Mouse (Mus musculus): ENCODE results near the gene Bag6. TPM values are rescaled to one million over a fixed set of nuclear protein-coding genes. Genes with fewer than 3 reads are reported as not detected.
A peak's percentile ranks its signal among the peaks of the same experiment; 100 is the strongest.
"Not testable (repeated sequence)": the region's sequence is repeated elsewhere in the genome, so short reads cannot be mapped to it uniquely, and the experiment has no call there.

Bag6 gene
- total RNA-seq, 1 experiment from 2014 or later = 103 TPM

DNA sequence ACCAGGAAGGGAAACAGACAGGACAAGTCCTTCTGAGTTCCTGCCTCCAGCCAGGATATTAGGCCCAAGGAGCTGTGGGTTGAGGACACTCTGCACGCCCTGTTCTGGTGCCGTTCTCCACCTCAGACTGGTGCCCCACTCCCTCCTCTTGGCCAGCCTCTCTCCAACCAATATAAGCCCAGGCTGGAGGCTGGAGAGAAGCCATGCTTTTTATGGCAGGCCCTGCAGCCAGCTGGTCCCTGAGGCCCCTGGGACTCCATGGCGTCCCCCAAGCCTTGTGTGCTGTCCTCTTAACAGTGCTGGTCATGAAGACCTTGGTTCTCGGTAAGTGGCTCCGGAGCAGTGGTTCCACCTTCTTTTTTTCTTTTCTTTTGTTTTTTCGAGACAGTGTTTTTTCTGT lies 26.9 kb upstream of the Bag6 start, which contains the start of gene Ly6g5c:
Gene Ly6g5c, plus strand, starts transcription at position 183 of the 400 bp plus-strand sequence.
- ATAC-seq (replicated peaks; ENCODE audit: low read depth, poor library complexity, severe bottlenecking) = no peak

- no peak for ATAC-seq (replicated peaks; ENCODE audit: low read depth, poor library complexity, severe bottlenecking)
These were observed 23.2 kb upstream of the Bag6 start for GRCm38 (mm10) chr17:35111774-35112173.

GRCm38 (mm10) chr17:35115046-35116019 lies 19.6 kb upstream of the Bag6 start, which contains the start of gene Ly6g5b:
TSS of gene Ly6g5b (minus strand) at chr17:35115428.
- ATAC-seq (replicated peaks; ENCODE audit: low read depth, poor library complexity, severe bottlenecking) = peak; percentile 71

GRCm38 (mm10) chr17:35120745-35121142 lies 14.2 kb upstream of the Bag6 start:
- ATAC-seq (replicated peaks; ENCODE audit: low read depth, poor library complexity, severe bottlenecking) = no peak

DNA sequence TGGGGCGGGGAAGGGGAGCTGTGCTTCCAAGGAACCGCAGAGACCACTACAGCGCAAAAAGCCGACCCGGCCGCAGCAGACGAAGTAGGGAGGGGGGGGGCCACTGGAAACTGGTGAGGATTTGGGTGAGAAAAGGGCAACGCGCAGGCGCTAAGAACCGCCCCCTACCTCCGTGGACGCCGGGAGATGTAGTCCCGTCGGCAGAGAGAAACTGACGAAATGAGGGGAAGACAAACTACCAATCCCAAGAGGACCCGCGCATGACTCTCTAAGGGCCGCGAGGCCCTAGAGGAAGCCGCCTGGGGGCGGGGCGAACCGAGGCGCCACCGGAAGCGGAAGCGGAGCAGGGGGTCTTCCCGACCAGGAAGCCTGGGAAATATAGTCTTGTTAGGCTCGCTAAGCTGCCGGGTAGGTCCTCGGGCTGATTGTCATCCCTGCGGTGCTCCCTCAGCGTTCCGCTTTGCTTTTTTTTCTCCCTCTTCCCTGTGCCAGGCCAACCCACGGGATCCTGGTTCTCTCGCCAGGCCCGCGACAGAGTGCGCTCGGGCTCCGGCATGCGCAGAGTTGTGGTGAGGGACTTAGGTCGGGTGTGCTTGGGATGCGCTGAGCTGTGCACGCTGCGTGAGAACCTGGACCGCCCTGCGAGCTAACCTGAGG lies 13.7 kb upstream of the Bag6 start, which contains the start of gene Gpank1:
Gene Gpank1, plus strand, starts transcription at position 313 of the 657 bp plus-strand sequence.
- peak; percentile 92 for ATAC-seq (replicated peaks; ENCODE audit: low read depth, poor library complexity, severe bottlenecking)

DNA sequence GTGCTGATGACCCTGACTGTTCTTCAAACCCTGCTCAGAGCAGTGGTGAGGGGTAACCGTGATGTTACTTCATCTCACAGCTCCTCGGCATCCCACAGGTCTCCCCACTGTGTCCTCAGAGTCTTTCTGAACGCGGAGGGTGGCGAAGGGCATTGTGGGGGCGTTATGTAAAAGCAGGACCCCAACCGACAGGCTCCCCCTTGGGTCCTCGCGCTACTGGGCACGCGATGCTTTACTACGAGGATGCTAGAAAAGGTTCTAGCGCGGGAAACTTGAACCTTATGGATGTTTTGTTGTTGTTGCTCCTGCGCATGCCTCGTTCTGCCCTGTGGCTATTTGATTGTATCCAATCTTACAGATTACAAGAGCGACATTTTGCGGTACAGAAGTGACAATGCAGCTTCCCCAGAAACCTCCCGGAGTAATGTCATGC lies 13.1 kb upstream of the Bag6 start, which contains the start of gene Csnk2b:
Gene Csnk2b, minus strand, starts transcription at position 183 of the 433 bp plus-strand sequence.
- peak; percentile 12 for ATAC-seq (replicated peaks; ENCODE audit: low read depth, poor library complexity, severe bottlenecking)

DNA sequence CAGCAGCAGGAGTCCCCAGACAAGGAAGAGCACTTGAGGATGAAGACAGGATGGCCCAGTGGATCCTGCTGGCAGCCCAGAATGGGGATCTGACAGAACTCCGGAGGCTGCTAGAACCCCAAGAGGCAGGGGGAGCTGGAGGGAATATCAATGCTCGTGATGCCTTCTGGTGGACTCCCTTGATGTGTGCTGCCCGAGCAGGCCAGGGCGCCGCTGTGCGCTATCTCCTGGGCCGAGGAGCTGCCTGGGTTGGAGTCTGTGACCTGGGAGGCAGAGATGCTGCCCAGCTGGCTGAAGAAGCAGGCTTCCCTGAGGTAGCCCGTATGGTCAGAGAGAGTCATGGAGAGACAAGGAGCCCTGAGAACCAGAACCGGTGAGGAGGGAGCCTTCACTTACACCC lies 11.7 kb upstream of the Bag6 start:
- not testable (repeated sequence) for ATAC-seq (replicated peaks; ENCODE audit: low read depth, poor library complexity, severe bottlenecking)

- ATAC-seq (replicated peaks; ENCODE audit: low read depth, poor library complexity, severe bottlenecking) = not testable (repeated sequence)
These were observed 10.6 kb upstream of the Bag6 start for GRCm38 (mm10) chr17:35124261-35124896.

GRCm38 (mm10) chr17:35125081-35125480 lies 9.9 kb upstream of the Bag6 start:
- no peak for ATAC-seq (replicated peaks; ENCODE audit: low read depth, poor library complexity, severe bottlenecking)

- no peak for ATAC-seq (replicated peaks; ENCODE audit: low read depth, poor library complexity, severe bottlenecking)
These were observed 9.4 kb upstream of the Bag6 start for GRCm38 (mm10) chr17:35125578-35125977.

GRCm38 (mm10) chr17:35126206-35126611 lies 8.8 kb upstream of the Bag6 start, which contains the start of gene D17H6S53E:
TSS of gene D17H6S53E (plus strand) at chr17:35126373.
- ATAC-seq (replicated peaks; ENCODE audit: low read depth, poor library complexity, severe bottlenecking) = peak; percentile 33

- ATAC-seq (replicated peaks; ENCODE audit: low read depth, poor library complexity, severe bottlenecking) = no peak
These were observed 8.0 kb upstream of the Bag6 start for GRCm38 (mm10) chr17:35127017-35127416.

GRCm38 (mm10) chr17:35128996-35129395 lies 6.0 kb upstream of the Bag6 start:
- no peak for ATAC-seq (replicated peaks; ENCODE audit: low read depth, poor library complexity, severe bottlenecking)

- no peak for ATAC-seq (replicated peaks; ENCODE audit: low read depth, poor library complexity, severe bottlenecking)
These were observed 3.9 kb upstream of the Bag6 start for GRCm38 (mm10) chr17:35131038-35131437.

DNA sequence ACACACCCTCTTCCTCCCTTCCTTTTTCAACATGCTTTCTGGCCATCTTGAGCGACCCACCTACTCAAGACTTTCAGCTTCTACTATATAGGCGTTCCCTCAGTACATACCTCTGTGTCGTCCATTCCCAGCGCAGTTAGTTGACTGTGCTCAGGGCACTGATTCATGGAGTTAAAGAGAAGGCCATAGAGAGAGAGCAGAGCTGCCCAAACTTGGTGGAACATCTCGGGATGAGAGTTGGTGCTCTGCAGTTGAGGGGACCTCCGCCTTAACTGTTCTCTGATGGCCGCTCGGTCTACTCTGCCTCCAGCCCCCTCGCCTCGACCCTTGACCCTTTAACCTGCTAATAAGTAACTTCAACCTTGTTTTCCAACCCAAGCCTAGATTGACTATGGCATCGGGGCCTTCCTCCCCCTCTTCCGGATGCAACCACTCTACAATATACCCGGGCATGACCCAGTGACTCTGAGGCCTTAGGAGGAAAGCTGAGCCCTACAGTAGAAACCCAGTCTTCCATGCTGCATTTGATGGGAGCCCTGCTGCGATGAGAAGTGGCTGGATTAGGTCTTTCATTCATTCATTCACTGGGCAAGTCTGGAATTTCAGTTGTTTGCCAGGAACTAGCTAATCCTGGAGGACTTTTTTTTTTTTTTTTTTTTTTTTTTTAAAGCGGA lies 3.3 kb upstream of the Bag6 start, which contains the start of gene Apom:
Gene Apom, minus strand, starts transcription at position 551 of the 674 bp plus-strand sequence.
- no peak for ATAC-seq (replicated peaks; ENCODE audit: low read depth, poor library complexity, severe bottlenecking)

GRCm38 (mm10) chr17:35132174-35132560 lies 2.8 kb upstream of the Bag6 start:
- ATAC-seq (replicated peaks; ENCODE audit: low read depth, poor library complexity, severe bottlenecking) = no peak

GRCm38 (mm10) chr17:35133517-35133916 lies 1.5 kb upstream of the Bag6 start:
- ATAC-seq (replicated peaks; ENCODE audit: low read depth, poor library complexity, severe bottlenecking) = no peak

DNA sequence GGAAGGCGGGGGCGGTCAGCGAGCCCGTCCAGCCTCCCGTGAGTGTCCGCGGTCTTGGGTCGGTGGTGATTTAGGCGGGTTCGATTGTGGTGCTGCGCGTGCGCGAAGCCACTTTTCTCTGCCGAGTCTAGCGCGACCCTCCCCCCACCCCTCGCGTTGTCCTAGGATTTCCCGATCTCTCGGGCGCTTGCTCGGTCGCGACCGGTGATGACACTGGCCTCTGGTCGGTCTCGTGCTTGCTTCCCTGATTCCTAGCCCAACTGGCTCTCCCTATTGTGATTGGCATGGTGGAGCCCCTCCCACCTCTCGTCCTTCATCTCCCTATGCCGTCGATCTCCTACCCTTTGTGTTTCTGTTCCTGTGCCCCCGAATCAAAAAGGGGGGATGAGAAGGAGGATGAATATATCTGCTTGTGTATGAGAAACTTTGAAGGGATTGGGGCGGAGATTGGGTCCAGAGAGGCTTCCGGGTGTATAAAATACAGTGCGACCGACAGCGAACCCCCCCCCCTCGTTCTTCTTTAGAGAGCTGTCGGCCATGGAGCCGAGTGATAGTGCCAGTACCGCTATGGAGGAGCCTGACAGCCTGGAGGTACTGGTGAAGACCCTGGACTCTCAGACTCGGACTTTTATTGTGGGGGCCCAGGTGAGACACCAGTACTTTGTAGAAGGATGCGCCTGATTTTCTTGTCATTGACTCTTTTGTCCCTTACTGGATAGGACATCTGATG lies 778 bp downstream of the Bag6 start:
- ATAC-seq (replicated peaks; ENCODE audit: low read depth, poor library complexity, severe bottlenecking) = peak; percentile 46

DNA sequence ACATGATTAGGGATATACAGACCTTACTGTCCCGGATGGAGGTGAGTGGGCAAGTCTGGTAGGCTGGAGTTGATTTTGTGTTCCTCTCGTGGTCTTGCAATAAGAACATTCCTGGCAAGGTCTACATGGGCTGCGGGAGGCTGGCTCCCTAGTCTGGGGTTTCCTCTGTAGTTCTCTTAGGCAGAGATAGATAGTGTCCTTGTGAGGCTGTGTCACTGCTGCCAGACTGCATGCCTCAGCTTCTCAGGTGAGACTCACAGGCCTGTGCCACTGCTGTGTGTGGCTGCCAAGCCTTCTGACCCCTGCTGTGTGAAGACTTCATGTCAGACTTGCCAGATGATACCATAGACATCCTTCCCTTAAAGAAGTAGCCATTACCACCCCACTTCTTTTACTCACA lies 4.3 kb downstream of the Bag6 start:
- no peak for ATAC-seq (replicated peaks; ENCODE audit: low read depth, poor library complexity, severe bottlenecking)

Measured in common myeloid progenitor, adult 5-6 weeks (primary cell).